Comparison of ENCODE assay signal across 37 mouse cellular contexts in genomic region chr1:174051515-174051914, GRCm38 (mm10). TPM values are rescaled to one million over a fixed set of nuclear protein-coding genes. Genes with fewer than 3 reads are reported as not detected.
"Had no signal": no experiment of that assay in that cellular context is flagged by ENCODE, and none has a peak within 500 bp of the region (broad histone marks: within the 10 kb centered on the region; RNA-seq: fewer than 3 reads in every experiment).

No protein-coding gene starts in this region.

- H3K27ac ChIP-seq: heart, embryonic 13.5 days; heart, embryonic 15.5 days; hindbrain, embryonic 10.5 days; hindbrain, embryonic 12.5 days; hindbrain, embryonic 14.5 days; intestine, embryonic 15.5 days; layer of hippocampus, adult 2 months; left cerebral cortex, adult 2 months; limb, embryonic 10.5 days; limb, embryonic 12.5 days; liver, embryonic 12.5 days; liver, embryonic 14.5 days had no signal

- DNase-seq: gastrocnemius, postnatal 25 days; heart, postnatal 14 days; heart, postnatal 4 days; kidney, adult 18-20 months; kidney, adult 8-10 months; kidney, postnatal 10 days; kidney, postnatal 25 days; kidney, postnatal 4 days had no signal

- H3K36me3 ChIP-seq: heart, embryonic 13.5 days; heart, embryonic 15.5 days; hindbrain, embryonic 10.5 days; hindbrain, embryonic 12.5 days; intestine, embryonic 15.5 days; limb, embryonic 10.5 days; limb, embryonic 12.5 days; liver, embryonic 12.5 days had no signal

- H3K4me3 ChIP-seq: heart, embryonic 13.5 days; heart, embryonic 15.5 days; hindbrain, embryonic 10.5 days; hindbrain, embryonic 12.5 days; intestine, embryonic 15.5 days; layer of hippocampus, adult 2 months; left cerebral cortex, adult 2 months; limb, embryonic 10.5 days; limb, embryonic 12.5 days; liver, embryonic 12.5 days had no signal

- H3K4me1 ChIP-seq: heart, embryonic 13.5 days; heart, embryonic 15.5 days; hindbrain, embryonic 10.5 days; hindbrain, embryonic 12.5 days; intestine, embryonic 15.5 days; limb, embryonic 10.5 days; limb, embryonic 12.5 days; liver, embryonic 12.5 days had no signal

- H3K27me3 ChIP-seq: heart, embryonic 13.5 days; heart, embryonic 15.5 days; hindbrain, embryonic 12.5 days; intestine, embryonic 15.5 days; limb, embryonic 12.5 days; liver, embryonic 12.5 days had no signal

RNA-seq across cellular contexts. Expression of gene Olfr432, which starts 2.5 kb away (rescaled TPM):
- total RNA-seq: gastrocnemius, postnatal 25 days; gastrocnemius, postnatal 4 days; granulocyte monocyte progenitor cell, adult 5-6 weeks; heart, adult 18-20 months; heart, postnatal 14 days; heart, postnatal 4 days; layer of hippocampus, adult 2 months; layer of hippocampus, postnatal 10 days; layer of hippocampus, postnatal 25 days; left cerebral cortex, adult 2 months; left cerebral cortex, postnatal 14 days; left cerebral cortex, postnatal 36 days; liver, adult 2 months had no signal
- polyA plus RNA-seq: frontal cortex, adult 2 months; heart, embryonic 11.5 days; heart, embryonic 13.5 days; heart, embryonic 15.5 days; heart, postnatal 0 days; hindbrain, embryonic 10.5 days; hindbrain, embryonic 12.5 days; hindbrain, embryonic 14.5 days; hindbrain, embryonic 16.5 days; inflammation-experienced regulatory T-cells, adult 6 months; intestine, embryonic 15.5 days; intestine, postnatal 0 days; kidney, embryonic 14.5 days; kidney, embryonic 16.5 days; limb, embryonic 10.5 days; limb, embryonic 12.5 days; limb, embryonic 14.5 days; liver, adult 2 months; liver, embryonic 12.5 days; liver, embryonic 14.5 days had no signal

RNA-seq across cellular contexts. Expression of gene Olfr433, which starts 11.0 kb away (rescaled TPM):
- total RNA-seq: gastrocnemius, postnatal 25 days; gastrocnemius, postnatal 4 days; heart, adult 18-20 months; heart, postnatal 14 days; heart, postnatal 4 days; layer of hippocampus, adult 2 months; layer of hippocampus, postnatal 10 days; layer of hippocampus, postnatal 25 days; left cerebral cortex, adult 2 months; left cerebral cortex, postnatal 14 days; left cerebral cortex, postnatal 36 days; liver, adult 2 months had no signal
- polyA plus RNA-seq: frontal cortex, adult 2 months; heart, embryonic 11.5 days; heart, embryonic 13.5 days; heart, embryonic 15.5 days; heart, postnatal 0 days; hindbrain, embryonic 10.5 days; hindbrain, embryonic 12.5 days; hindbrain, embryonic 14.5 days; hindbrain, embryonic 16.5 days; inflammation-experienced regulatory T-cells, adult 6 months; intestine, embryonic 15.5 days; intestine, postnatal 0 days; kidney, embryonic 14.5 days; limb, embryonic 10.5 days; limb, embryonic 12.5 days; limb, embryonic 14.5 days; liver, adult 2 months had no signal

RNA-seq across cellular contexts. Expression of gene Olfr430, which starts 14.9 kb away (rescaled TPM):
- total RNA-seq: gastrocnemius, postnatal 25 days; gastrocnemius, postnatal 4 days; granulocyte monocyte progenitor cell, adult 5-6 weeks; heart, adult 18-20 months; heart, postnatal 14 days; heart, postnatal 4 days; layer of hippocampus, adult 2 months; layer of hippocampus, postnatal 10 days; layer of hippocampus, postnatal 25 days; left cerebral cortex, adult 2 months; left cerebral cortex, postnatal 14 days; left cerebral cortex, postnatal 36 days; liver, adult 2 months had no signal
- polyA plus RNA-seq: frontal cortex, adult 2 months; heart, embryonic 11.5 days; heart, embryonic 13.5 days; heart, embryonic 15.5 days; heart, postnatal 0 days; hindbrain, embryonic 10.5 days; hindbrain, embryonic 12.5 days; hindbrain, embryonic 14.5 days; hindbrain, embryonic 16.5 days; inflammation-experienced regulatory T-cells, adult 6 months; intestine, embryonic 15.5 days; intestine, postnatal 0 days; kidney, embryonic 14.5 days; kidney, embryonic 16.5 days; limb, embryonic 10.5 days; limb, embryonic 12.5 days; limb, embryonic 14.5 days; liver, adult 2 months; liver, embryonic 12.5 days; liver, embryonic 14.5 days had no signal

RNA-seq across cellular contexts. Expression of gene Ifi205, which starts 19.9 kb away (rescaled TPM):
- total RNA-seq: granulocyte monocyte progenitor cell, adult 5-6 weeks; layer of hippocampus, postnatal 25 days; left cerebral cortex, adult 2 months; left cerebral cortex, postnatal 14 days; left cerebral cortex, postnatal 36 days had no signal
- polyA plus RNA-seq: frontal cortex, adult 2 months; hindbrain, embryonic 12.5 days; hindbrain, embryonic 14.5 days; hindbrain, embryonic 16.5 days; kidney, embryonic 14.5 days; limb, embryonic 10.5 days had no signal

RNA-seq across cellular contexts. Expression of gene Olfr429, which starts 32.6 kb away (rescaled TPM):
- total RNA-seq: gastrocnemius, postnatal 25 days; gastrocnemius, postnatal 4 days; granulocyte monocyte progenitor cell, adult 5-6 weeks; heart, adult 18-20 months; heart, postnatal 14 days; heart, postnatal 4 days; layer of hippocampus, adult 2 months; layer of hippocampus, postnatal 10 days; layer of hippocampus, postnatal 25 days; left cerebral cortex, adult 2 months; left cerebral cortex, postnatal 14 days; left cerebral cortex, postnatal 36 days; liver, adult 2 months had no signal
- polyA plus RNA-seq: frontal cortex, adult 2 months; heart, embryonic 11.5 days; heart, embryonic 13.5 days; heart, embryonic 15.5 days; heart, postnatal 0 days; hindbrain, embryonic 10.5 days; hindbrain, embryonic 12.5 days; hindbrain, embryonic 14.5 days; hindbrain, embryonic 16.5 days; inflammation-experienced regulatory T-cells, adult 6 months; intestine, embryonic 15.5 days; intestine, postnatal 0 days; kidney, embryonic 14.5 days; kidney, embryonic 16.5 days; limb, embryonic 10.5 days; limb, embryonic 12.5 days; limb, embryonic 14.5 days; liver, adult 2 months; liver, embryonic 12.5 days; liver, embryonic 14.5 days had no signal
